Mouse (Mus musculus) embryonic fibroblast, embryonic 13.5 days (primary cell): Measurements from ENCODE around the gene Tax1bp3.

Experiments used
- CTCF ChIP-seq: IDR thresholded peaks from 2 replicates; pipeline ENCODE4 v1.5.1; 2011; ENCODE audit warnings: mild to moderate bottlenecking, control low read depth, low read length, moderate library complexity, borderline replicate concordance; ENCODE audit not compliant: insufficient read depth
- POLR2A ChIP-seq: IDR thresholded peaks from 2 replicates; pipeline ENCODE4 v1.6.1; 2011; ENCODE audit warnings: low read depth, mild to moderate bottlenecking, control low read depth, low read length, moderate library complexity

DNA sequence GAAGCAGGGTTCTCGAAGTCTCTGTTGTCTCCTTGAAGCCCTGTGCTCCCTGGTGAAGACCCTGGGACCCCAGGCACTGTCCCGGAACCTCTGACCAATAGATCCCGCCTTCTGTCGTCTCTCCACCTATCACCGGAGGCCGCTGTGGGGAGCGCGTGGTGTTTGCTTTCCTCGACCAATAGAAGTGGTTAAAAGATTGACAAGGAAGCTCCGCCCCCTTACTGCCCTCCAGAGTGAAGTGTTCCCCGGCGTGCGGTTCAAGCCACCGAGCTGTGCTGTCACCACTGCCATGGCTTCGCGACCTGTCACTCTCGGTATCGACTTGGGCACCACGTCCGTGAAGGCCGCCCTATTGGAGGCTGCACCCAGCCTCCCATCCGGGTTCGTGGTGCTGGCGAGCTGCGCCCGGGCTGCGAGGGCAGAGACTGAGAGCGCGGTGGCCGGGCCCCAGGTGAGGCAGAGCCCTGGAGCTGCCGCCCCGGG, 22.4 kb downstream of the Tax1bp3 start, which contains the start of gene Shpk:
- TF ChIP-seq CTCF (no peak), POLR2A (peak; percentile 79)
